Mouse (Mus musculus): ENCODE measurements around the gene Srp72.

- TF ChIP-seq ZC3H11A (IDR thresholded peaks at IDR 0.05; ENCODE audit: borderline replicate concordance, low read depth, low read length) (no peak), CHD2 (IDR thresholded peaks at IDR 0.05; ENCODE audit: low read depth, low read length) (no peak), MAFK (IDR thresholded peaks at IDR 0.05; ENCODE audit: insufficient read depth, low read depth, low read length) (no peak), HCFC1 (IDR thresholded peaks at IDR 0.05; ENCODE audit: borderline replicate concordance, insufficient read depth, low read length) (no peak), ZNF384 (IDR thresholded peaks at IDR 0.05; ENCODE audit: low read depth, low read length) (no peak)
Observed at GRCm38 (mm10) chr5:76962545-76962944, 11.9 kb upstream of the Srp72 start.

Data from ES-E14 (cell line).